Mouse (Mus musculus): Measurements from ENCODE around the gene Hoxc8.

Hoxc8 gene

DNA sequence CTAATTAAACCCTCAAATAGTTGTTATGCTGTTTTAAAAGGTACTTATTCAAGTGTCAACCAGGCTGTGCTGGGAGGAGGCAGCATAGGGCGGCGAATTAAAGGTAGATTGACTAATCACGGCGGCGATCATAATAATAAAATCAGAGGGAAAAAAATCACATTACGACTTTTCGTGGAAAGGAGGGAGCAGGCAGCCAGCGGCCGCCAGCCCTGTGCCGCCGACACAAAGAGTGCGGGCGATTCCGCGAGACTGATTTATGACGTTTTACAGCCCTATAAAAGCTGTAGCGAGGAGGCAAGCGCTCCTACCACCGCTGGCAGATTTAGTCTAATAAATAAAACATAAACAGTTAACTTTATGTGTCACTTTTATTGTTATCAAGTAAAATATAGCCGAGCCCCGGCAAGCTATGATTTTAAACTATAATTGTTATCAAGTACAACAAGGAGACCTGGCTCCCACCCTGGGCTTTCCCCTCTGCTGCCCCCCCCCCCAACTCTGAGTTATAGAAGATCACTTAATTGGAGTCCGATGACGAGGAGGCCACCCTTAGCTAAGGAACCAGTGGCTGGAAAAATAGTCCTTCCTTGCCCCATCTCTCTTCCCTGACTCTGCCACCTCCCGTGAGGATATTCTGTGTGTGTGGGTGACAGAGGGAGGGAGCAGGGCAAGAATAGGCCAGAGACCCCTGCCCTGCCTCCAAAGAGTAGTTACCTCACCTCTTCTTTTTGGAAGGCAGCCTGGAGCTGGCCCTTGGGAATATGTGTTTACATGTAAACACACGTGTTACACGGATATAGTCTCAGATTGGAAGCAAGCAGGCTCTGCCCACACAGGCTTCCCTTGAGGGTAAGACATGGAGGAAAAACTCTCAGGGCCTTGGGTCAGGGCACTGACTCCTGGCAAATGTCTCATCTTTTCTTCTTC is 42.5 kb downstream of the Hoxc8 start:
- DNase-seq (ENCODE audit: low spot score in 2 of 2), result no peak

DNA sequence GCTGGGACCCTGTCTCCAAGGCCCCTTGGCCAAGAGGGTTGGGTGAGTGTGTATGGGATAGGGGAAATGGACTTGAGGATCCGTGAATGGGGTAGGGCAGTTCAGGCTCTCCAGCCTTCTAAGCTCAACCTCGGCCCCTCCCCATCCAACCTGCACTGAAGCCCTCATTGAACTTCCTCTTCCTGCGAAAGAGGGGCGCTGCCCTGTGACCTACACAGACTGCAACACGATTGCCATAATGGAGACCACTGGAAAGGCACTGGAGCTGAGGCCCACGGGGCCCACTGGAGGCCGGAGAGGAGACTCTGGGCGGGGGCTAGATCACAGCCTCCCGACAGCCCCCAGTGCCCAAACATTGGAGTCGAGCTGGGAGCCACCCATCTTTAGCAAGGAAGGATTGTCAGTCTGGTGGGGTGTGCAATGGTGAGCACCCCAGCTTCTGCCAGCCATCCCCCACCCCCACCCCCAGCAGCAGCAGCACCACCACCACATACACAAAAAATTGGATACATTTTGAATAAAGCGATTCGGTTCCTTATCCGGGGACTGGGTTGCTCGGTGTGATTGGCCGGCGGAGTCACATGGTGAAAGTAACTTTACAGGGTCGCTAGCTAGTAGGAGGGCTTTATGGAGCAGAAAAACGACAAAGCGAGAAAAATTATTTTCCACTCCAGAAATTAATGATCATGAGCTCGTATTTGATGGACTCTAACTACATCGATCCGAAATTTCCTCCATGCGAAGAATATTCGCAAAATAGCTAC is 43.8 kb downstream of the Hoxc8 start:
- DNase-seq (ENCODE audit: low spot score in 2 of 2), result no peak

DNA sequence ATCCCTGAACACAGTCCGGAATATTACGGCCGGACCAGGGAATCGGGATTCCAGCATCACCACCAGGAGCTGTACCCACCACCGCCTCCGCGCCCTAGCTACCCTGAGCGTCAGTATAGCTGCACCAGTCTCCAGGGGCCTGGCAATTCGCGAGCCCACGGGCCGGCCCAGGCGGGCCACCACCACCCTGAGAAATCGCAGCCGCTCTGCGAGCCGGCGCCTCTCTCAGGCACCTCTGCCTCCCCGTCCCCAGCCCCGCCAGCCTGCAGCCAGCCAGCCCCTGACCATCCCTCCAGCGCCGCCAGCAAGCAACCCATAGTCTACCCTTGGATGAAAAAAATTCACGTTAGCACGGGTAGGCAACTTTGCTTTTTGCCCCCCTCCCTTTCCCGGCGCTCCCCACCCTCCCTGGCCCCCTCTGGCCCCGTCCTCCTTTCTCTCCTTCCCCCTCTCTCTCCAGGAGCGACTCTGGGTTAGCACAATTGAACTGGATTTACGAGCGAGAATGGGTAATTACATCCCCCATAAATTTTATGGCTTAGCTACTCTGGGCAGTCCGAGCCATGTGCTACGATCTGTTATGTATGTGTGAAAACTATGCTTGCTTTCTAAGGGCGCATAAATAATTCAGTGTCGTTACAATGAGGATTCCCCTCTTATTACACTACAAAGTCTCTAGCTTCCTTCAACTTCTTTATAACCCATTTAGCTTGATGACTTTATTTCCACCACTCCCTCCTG is 44.6 kb downstream of the Hoxc8 start:
- no peak for DNase-seq (ENCODE audit: low spot score in 2 of 2)

DNA sequence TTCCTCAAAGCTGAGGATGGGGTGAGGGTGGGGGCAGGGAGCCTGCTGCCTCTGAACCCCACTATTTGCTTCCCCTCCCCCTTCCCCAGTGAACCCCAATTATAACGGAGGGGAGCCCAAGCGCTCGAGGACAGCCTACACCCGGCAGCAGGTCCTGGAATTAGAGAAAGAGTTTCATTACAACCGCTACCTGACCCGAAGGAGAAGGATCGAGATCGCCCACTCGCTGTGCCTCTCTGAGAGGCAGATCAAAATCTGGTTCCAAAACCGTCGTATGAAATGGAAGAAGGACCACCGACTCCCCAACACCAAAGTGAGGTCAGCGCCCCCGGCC is 45.1 kb downstream of the Hoxc8 start:
- DNase-seq (ENCODE audit: low spot score in 2 of 2), result no peak

DNA sequence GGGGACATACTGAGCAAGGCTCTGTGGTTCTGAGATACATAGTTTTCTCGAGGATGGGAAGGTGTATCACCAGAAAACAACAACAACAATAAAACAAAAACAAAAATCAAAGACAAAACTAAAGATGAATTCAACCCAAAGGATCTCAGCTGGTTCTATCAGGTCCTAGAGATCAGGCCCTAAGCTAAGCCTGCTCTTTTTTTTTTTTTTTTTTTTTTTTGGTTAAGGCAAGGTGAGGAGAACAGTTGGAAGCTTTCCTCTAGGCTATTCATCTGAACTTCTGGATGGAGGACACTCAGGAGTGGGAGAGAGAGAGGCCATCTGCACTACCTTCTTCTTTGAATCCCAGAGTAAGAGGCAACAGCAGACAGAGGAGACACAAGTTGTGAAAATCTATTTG is 47.2 kb downstream of the Hoxc8 start:
- no peak for DNase-seq (ENCODE audit: low spot score in 2 of 2)

DNA sequence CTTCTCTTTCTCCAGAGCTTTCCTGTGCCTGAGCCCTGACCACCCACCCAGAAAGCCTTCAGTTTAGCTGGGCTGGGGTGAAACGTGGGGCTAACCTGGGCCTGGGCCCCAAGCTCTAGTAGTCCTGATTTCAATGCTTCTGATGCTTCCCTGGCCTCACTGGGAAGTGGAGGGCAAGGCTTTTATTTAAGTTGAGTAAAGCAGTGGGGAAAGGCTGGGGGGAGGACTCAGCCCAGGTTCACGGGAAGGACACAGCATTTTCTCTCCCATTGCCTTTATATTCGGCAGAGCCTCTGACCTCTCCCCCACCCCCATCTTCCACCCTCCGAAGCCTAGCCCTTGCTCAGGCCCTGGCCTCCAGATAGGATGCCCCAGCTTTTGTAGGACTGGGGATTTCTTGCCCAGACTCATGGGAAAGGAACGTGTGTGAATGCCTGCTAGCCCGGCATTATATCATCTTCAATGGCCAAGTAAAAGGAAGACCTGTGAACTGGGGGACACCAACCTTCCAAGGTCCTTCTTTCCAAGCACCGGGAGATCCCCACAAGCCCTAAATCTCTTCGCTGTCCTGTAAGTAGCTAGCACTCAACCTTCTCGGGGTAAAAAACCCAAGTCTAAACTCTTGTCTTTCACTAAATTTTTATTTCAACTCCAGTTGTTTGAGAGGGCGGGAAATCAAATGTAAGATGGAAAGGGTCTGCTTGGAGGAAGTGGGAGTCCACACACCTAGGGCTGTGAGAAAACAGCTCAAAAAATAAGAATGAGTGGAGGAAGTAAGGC is 48.5 kb downstream of the Hoxc8 start:
- DNase-seq (ENCODE audit: low spot score in 2 of 2), result no peak

DNA sequence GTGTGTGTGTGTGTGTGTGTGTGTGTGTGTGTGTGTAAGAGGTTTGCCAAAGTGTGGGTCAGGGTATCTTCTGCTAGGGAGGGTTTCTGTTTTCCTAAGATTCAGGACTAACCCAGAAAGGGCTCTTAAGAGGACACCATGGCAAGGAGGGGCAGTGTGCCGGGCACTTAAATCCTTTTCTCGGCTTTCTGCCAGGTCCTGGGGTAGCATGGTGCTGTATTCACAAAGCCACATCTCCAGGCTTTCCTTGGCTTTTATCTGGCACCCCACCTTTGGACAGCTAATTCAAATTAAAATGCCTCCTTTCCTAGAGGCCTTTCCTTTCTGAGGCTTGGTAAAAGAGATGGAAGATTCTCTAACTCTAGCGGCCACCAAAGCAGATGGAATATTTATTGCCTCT is 49.2 kb downstream of the Hoxc8 start:
- DNase-seq (ENCODE audit: low spot score in 2 of 2), result no peak

DNA sequence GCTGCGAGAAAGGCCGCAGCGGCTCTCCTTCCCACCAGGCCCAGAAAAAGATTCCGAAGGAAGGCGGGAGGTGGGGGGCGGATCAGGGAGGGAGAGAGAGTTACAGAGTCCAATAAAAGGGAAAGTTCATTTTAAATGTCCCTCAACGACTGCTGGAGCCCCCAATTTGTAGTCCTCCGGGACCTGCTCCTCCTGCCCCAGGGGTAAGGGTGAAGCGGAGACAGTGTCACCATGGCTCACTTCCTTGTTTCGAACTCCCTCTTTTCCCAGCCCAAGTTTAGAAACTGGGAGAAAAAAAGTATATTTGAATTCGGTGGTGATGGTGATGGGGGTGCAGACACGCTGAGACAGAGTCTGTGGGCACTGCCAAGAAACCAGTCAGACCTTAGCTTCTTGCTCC is 50.2 kb downstream of the Hoxc8 start:
- DNase-seq (ENCODE audit: low spot score in 2 of 2), result no peak

DNA sequence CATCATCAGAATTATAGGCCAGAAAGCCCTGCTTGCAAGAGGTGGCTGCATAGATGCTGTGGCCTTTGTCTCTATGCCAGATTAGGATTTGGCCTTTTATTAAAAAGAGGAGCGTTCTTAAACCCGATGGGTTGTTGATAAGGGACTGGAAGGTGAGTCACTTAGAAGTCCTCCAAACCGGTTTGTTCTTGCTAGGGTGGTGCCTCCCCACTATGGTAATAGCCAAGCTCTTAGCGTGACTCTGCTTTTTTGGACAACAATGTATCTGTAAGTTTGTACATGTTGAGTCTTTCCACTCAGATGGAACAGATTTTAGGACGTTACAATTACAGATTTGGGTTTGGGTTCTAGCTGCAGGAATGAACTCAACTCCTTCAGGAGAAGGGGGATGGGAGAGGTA is 51.2 kb downstream of the Hoxc8 start:
- DNase-seq (ENCODE audit: low spot score in 2 of 2), result no peak

DNA sequence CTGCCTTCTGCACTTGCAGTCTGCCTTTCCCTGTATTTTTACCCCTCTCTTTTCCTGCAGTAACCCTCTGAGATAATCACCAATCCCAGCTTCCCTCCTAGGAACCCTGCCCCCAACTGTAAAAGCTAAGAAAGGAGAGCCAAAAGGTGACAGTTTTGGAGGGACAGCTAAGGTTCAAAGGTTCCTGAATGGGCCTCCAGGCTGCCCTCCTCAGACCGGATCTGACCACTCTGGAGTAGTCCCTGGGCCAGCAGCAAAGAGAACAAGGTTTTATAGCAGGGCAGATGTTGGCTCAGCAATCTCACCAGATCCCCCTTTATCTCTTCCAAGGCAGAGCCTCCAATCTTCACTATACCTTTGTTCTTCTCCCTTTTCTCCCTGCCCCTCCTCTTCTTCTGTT is 51.8 kb downstream of the Hoxc8 start:
- DNase-seq (ENCODE audit: low spot score in 2 of 2), result no peak

All from thymus, postnatal 10 days (tissue).